Mouse (Mus musculus) CH12.LX (cell line): ENCODE measurements around the gene Ap2s1. TPM values are rescaled to one million over a fixed set of nuclear protein-coding genes. Genes with fewer than 3 reads are reported as not detected.

Experiments used
- DNase-seq: peaks from one replicate; pipeline ENCODE4 v3.0.0-alpha.2; 2013; ENCODE audit errors: extremely low read depth
- H3K27ac ChIP-seq: 2 replicates; pipeline ENCODE4 v1.5.1; 2012; ENCODE audit warnings: low read depth, mild to moderate bottlenecking, control low read depth, moderate library complexity; ENCODE audit not compliant: insufficient read depth
- H3K27me3 ChIP-seq: replicated peaks from 2 replicates; pipeline ENCODE3; 2012; ENCODE audit warnings: inconsistent platforms
- H3K36me3 ChIP-seq, 2 experiments: replicated peaks in 1 of 2; 2 replicates each; pipeline versions ENCODE3 to v1.6.1; 2012; ENCODE audit warnings: inconsistent platforms in 1 of 2, low read length in 1 of 2, mild to moderate bottlenecking in 1 of 2, mixed read lengths in 1 of 2, moderate library complexity in 1 of 2; ENCODE audit not compliant: control insufficient read depth in 1 of 2, insufficient read depth in 1 of 2
- H3K4me1 ChIP-seq, 2 experiments: 2 replicates each; pipeline ENCODE4 v1.6.1; 2012; ENCODE audit warnings: inconsistent platforms in 1 of 2, moderate library complexity in 1 of 2; ENCODE audit not compliant: insufficient read depth in 2 of 2, control insufficient read depth in 1 of 2
- H3K4me2 ChIP-seq: 2 replicates; pipeline ENCODE4 v1.6.1; 2012; ENCODE audit warnings: low read depth, mild to moderate bottlenecking, control low read depth; ENCODE audit not compliant: poor library complexity, insufficient read depth, severe bottlenecking
- H3K4me3 ChIP-seq, 3 experiments: fragments of 150-350 bp in 1 of 3; sonication (generic) in 1 of 3; replicated peaks in 1 of 3; 2 replicates each; pipeline versions ENCODE3 to v1.5.1; 2011 to 2012; ENCODE audit warnings: low read depth in 2 of 3, low read length in 2 of 3, mild to moderate bottlenecking in 2 of 3, moderate library complexity in 2 of 3, control low read depth in 1 of 3, improper control_type of control experiment in 1 of 3, inconsistent platforms in 1 of 3, mixed read lengths in 1 of 3; ENCODE audit not compliant: poor library complexity in 1 of 3
- H3K79me2 ChIP-seq: replicated peaks from 2 replicates; pipeline ENCODE4 v1.6.1; 2012; ENCODE audit warnings: mild to moderate bottlenecking, moderate library complexity; ENCODE audit not compliant: control insufficient read depth, poor library complexity, insufficient read depth, severe bottlenecking; ENCODE audit errors: extremely low read depth
- H3K9ac ChIP-seq: 2 replicates; pipeline ENCODE4 v1.6.1; 2012; ENCODE audit warnings: low read depth, mild to moderate bottlenecking, control low read depth, moderate library complexity; ENCODE audit not compliant: insufficient read depth
- H3K9me3 ChIP-seq: replicated peaks from 2 replicates; pipeline ENCODE3; 2012; ENCODE audit warnings: low read length, inconsistent platforms, mixed read lengths
- BHLHE40 ChIP-seq: IDR thresholded peaks from 2 replicates; pipeline ENCODE4 v1.6.1; 2011; ENCODE audit warnings: mild to moderate bottlenecking, low read depth, low read length, improper control_type of control experiment
- CHD1 ChIP-seq: IDR thresholded peaks from 2 replicates; pipeline ENCODE4 v1.6.1; 2012; ENCODE audit warnings: low read depth, low read length, improper control_type of control experiment, inconsistent platforms
- CTCF ChIP-seq, 2 experiments: IDR thresholded peaks in 1 of 2; conservative IDR thresholded peaks in 1 of 2; 2 replicates each; pipeline ENCODE4 v1.5.1; 2011 to 2012; ENCODE audit warnings: low read depth in 2 of 2, low read length in 2 of 2, improper control_type of control experiment in 1 of 2, inconsistent platforms in 1 of 2, mild to moderate bottlenecking in 1 of 2, moderate library complexity in 1 of 2
- ELF1 ChIP-seq: IDR thresholded peaks from 2 replicates; pipeline ENCODE4 v1.6.1; 2014; ENCODE audit warnings: low read depth, mild to moderate bottlenecking, inconsistent platforms, low read length, improper control_type of control experiment
- EP300 ChIP-seq: IDR thresholded peaks from 2 replicates; pipeline ENCODE4 v1.6.1; 2011; ENCODE audit warnings: low read length, improper control_type of control experiment
- ETS1 ChIP-seq: conservative IDR thresholded peaks from 2 replicates; pipeline ENCODE4 v1.6.1; 2012; ENCODE audit warnings: low read depth, mild to moderate bottlenecking, inconsistent platforms, low read length, improper control_type of control experiment, moderate library complexity
- HCFC1 ChIP-seq: IDR thresholded peaks from 2 replicates; pipeline ENCODE4 v1.6.1; 2012; ENCODE audit warnings: low read depth, mild to moderate bottlenecking, inconsistent platforms, low read length, improper control_type of control experiment
- IRF4 ChIP-seq: IDR thresholded peaks from 2 replicates; pipeline ENCODE4 v1.6.1; 2014; ENCODE audit warnings: low read depth, mild to moderate bottlenecking, inconsistent platforms, low read length, improper control_type of control experiment
- JUN ChIP-seq: IDR thresholded peaks from 2 replicates; pipeline ENCODE4 v1.6.1; 2011; ENCODE audit warnings: low read depth, mild to moderate bottlenecking, low read length, improper control_type of control experiment, moderate library complexity; ENCODE audit not compliant: insufficient read depth
- JUND ChIP-seq: conservative IDR thresholded peaks from 2 replicates; pipeline ENCODE4 v1.6.1; 2011; ENCODE audit warnings: low read depth, low read length, improper control_type of control experiment
- KAT2A ChIP-seq: IDR thresholded peaks from 2 replicates; pipeline ENCODE4 v1.6.1; 2012; ENCODE audit warnings: low read length, improper control_type of control experiment, inconsistent platforms; ENCODE audit not compliant: insufficient replicate concordance
- MAFK ChIP-seq: IDR thresholded peaks from 2 replicates; pipeline ENCODE4 v1.6.1; 2011; ENCODE audit warnings: low read length, improper control_type of control experiment; ENCODE audit not compliant: insufficient replicate concordance
- MAX ChIP-seq: IDR thresholded peaks from 2 replicates; pipeline ENCODE4 v1.6.1; 2011; ENCODE audit warnings: low read length, improper control_type of control experiment
- MYC ChIP-seq: IDR thresholded peaks from 2 replicates; pipeline ENCODE4 v1.6.1; 2011; ENCODE audit warnings: low read depth, mild to moderate bottlenecking, improper control_type of control experiment, low read length
- NELFE ChIP-seq: IDR thresholded peaks from 2 replicates; pipeline ENCODE4 v1.6.1; 2011; ENCODE audit warnings: low read depth, low read length, improper control_type of control experiment
- NRF1 ChIP-seq: IDR thresholded peaks from 2 replicates; pipeline ENCODE4 v1.6.1; 2014; ENCODE audit warnings: low read depth, mild to moderate bottlenecking, inconsistent platforms, low read length, improper control_type of control experiment, moderate library complexity
- PAX5 ChIP-seq: IDR thresholded peaks from 2 replicates; pipeline ENCODE4 v1.6.1; 2012; ENCODE audit warnings: low read length, inconsistent platforms, mixed read lengths
- POLR2AphosphoS2 ChIP-seq: IDR thresholded peaks from 2 replicates; pipeline ENCODE4 v1.6.1; 2011; ENCODE audit warnings: low read depth, low read length, improper control_type of control experiment
- RAD21 ChIP-seq: IDR thresholded peaks from 2 replicates; pipeline ENCODE4 v1.6.1; 2011; ENCODE audit warnings: low read depth, mild to moderate bottlenecking, low read length, improper control_type of control experiment, moderate library complexity
- SMC3 ChIP-seq: IDR thresholded peaks from 2 replicates; pipeline ENCODE4 v1.6.1; 2011; ENCODE audit warnings: low read depth, low read length, improper control_type of control experiment
- TBP ChIP-seq: conservative IDR thresholded peaks from 2 replicates; pipeline ENCODE4 v1.6.1; 2011; ENCODE audit warnings: low read depth, low read length, improper control_type of control experiment
- TCF12 ChIP-seq: IDR thresholded peaks from 2 replicates; pipeline ENCODE4 v1.6.1; 2014; ENCODE audit warnings: low read depth, mild to moderate bottlenecking, inconsistent platforms, low read length, improper control_type of control experiment
- UBTF ChIP-seq: IDR thresholded peaks from 2 replicates; pipeline ENCODE4 v1.6.1; 2012; ENCODE audit warnings: low read depth, mild to moderate bottlenecking, inconsistent platforms, low read length, improper control_type of control experiment, moderate library complexity
- USF1 ChIP-seq: IDR thresholded peaks from 2 replicates; pipeline ENCODE4 v1.6.1; 2014; ENCODE audit warnings: low read depth, mild to moderate bottlenecking, inconsistent platforms, low read length, improper control_type of control experiment
- USF2 ChIP-seq: conservative IDR thresholded peaks from 2 replicates; pipeline ENCODE4 v1.6.1; 2011; ENCODE audit warnings: low read depth, low read length, improper control_type of control experiment
- ZC3H11A ChIP-seq: IDR thresholded peaks from 2 replicates; pipeline ENCODE4 v1.6.1; 2012; ENCODE audit warnings: low read depth, mild to moderate bottlenecking, inconsistent platforms, low read length, improper control_type of control experiment
- ZKSCAN1 ChIP-seq: IDR thresholded peaks from 2 replicates; pipeline ENCODE4 v1.6.1; 2012; ENCODE audit warnings: low read depth, inconsistent platforms, low read length, improper control_type of control experiment, borderline replicate concordance
- ZMIZ1 ChIP-seq: IDR thresholded peaks from 2 replicates; pipeline ENCODE4 v1.6.1; 2012; ENCODE audit warnings: low read depth, mild to moderate bottlenecking, inconsistent platforms, low read length, improper control_type of control experiment
- ZNF384 ChIP-seq: IDR thresholded peaks from 2 replicates; pipeline ENCODE4 v1.6.1; 2012; ENCODE audit warnings: low read depth, low read length, improper control_type of control experiment, inconsistent platforms
- dilution Hi-C: fragments of 300-500 bp; cut with MboI; formaldehyde crosslinking; loops from 2 replicates; pipeline ENCODE4 v1.14.3; 2020; ENCODE audit warnings: low sequenced_read_pairs; ENCODE audit not compliant: extremely low pct_unique_long_range_greater_than_20kb, extremely low pct_ligation_motif_present
- in situ Hi-C: fragments of 300-500 bp; cut with MboI; formaldehyde crosslinking; loops from 3 replicates; pipeline ENCODE4 v1.14.3; 2019; ENCODE audit warnings: low sequenced_read_pairs, low pct_ligation_motif_present, low pct_unique_long_range_greater_than_20kb, mixed read lengths
- polyA plus RNA-seq: library from polyadenylated mRNA; unstranded; fragments of >175 nt; gene quantifications from 2 replicates; pipeline ENCODE4 v1.2.1, GENCODE M21; 2012; ENCODE audit warnings: low read depth; ENCODE audit not compliant: insufficient read length
- total RNA-seq, 2 experiments: library from RNA; depleted of rRNA; stranded (reverse); fragments of 300-350 nt in 1 of 2; fragments of >200 nt in 1 of 2; gene quantifications; 2 replicates each; pipeline ENCODE4 v1.2.3; 2012 to 2014

Ap2s1 gene
- total and polyA plus RNA-seq, 3 experiments, result 180 to 232 (median 202) TPM

GRCm38 (mm10) chr7:16745373-16745772 is 7.2 kb downstream of the Ap2s1 start:
- Histone ChIP-seq H3K9me3 (no peaks in the 10 kb centered on the region), H3K79me2 (peaks cover 4% of the 10 kb centered on the region; the same call in 1 of the 2 replicates), H3K4me3 (no peak overlapping the region), H3K27me3 (no peaks in the 10 kb centered on the region), H3K27ac (no peak overlapping the region), H3K4me2 (no peak overlapping the region), H3K4me1 (peaks cover 0 to 4% of the 10 kb centered on the region in 2 experiments; a peak in 2 of 4 replicates), H3K9ac (no peak overlapping the region), H3K36me3 (peaks cover 48 to 93% of the 10 kb centered on the region in 2 experiments)
- dilution Hi-C loops, result no loop called here
- in situ Hi-C loops, result loop anchor here (5.0 kb wide), 1 partner anchor 37 kb away; the partner anchor contains the start of gene Slc1a5
- no peak for DNase-seq
- TF ChIP-seq PAX5, result no peak
- TF ChIP-seq USF2, result no peak
- TF ChIP-seq CTCF (conservative IDR thresholded peaks at IDR 0.05 in 1 of 2, IDR thresholded peaks at IDR 0.05 in 1 of 2; ENCODE audit: low read depth in 2 of 2, low read length in 2 of 2), result no peak
- no peak for TF ChIP-seq NRF1
- TF ChIP-seq JUN, result no peak
- TF ChIP-seq JUND, result no peak
- TF ChIP-seq BHLHE40, result no peak
- no peak for TF ChIP-seq MAX
- TF ChIP-seq ELF1, result no peak
- TF ChIP-seq ETS1, result no peak
- no peak for TF ChIP-seq SMC3
- TF ChIP-seq TBP, result no peak
- TF ChIP-seq POLR2AphosphoS2, result no peak

GRCm38 (mm10) chr7:16746093-16746492 is 7.9 kb downstream of the Ap2s1 start:
- H3K9me3 ChIP-seq, result no peaks in the 10 kb centered on the region
- in situ Hi-C loops (loop anchor here (5.0 kb wide), 1 partner anchor 36 kb away; the partner anchor contains the start of gene Slc1a5), dilution Hi-C loops (no loop called here)
- no peak overlapping the region for H3K4me3 ChIP-seq
- peaks cover 48 to 89% of the 10 kb centered on the region in 2 experiments for H3K36me3 ChIP-seq
- no peak overlapping the region for H3K27ac ChIP-seq
- peak; percentile 69 for DNase-seq
- TF ChIP-seq MAFK (no peak), TCF12 (no peak), RAD21 (peak; percentile 87), TBP (no peak), NELFE (no peak), IRF4 (no peak), ZNF384 (peak; percentile 86), MAX (no peak), PAX5 (no peak), SMC3 (peak; percentile 79), ELF1 (no peak), HCFC1 (no peak), USF1 (no peak), POLR2AphosphoS2 (no peak), UBTF (no peak), MYC (no peak), CTCF (conservative IDR thresholded peaks at IDR 0.05 in 1 of 2, IDR thresholded peaks at IDR 0.05 in 1 of 2; ENCODE audit: low read depth in 2 of 2, low read length in 2 of 2) (peak; percentile 87 to 89), ZKSCAN1 (no peak), ZMIZ1 (no peak), KAT2A (no peak), ZC3H11A (no peak), CHD1 (no peak), JUN (no peak), EP300 (no peak), NRF1 (no peak)
- no peaks in the 10 kb centered on the region; the same call in 1 of the 2 replicates for H3K79me2 ChIP-seq
- H3K27me3 ChIP-seq, result no peaks in the 10 kb centered on the region
- no peak overlapping the region for H3K9ac ChIP-seq
- no peak overlapping the region for H3K4me2 ChIP-seq
- H3K4me1 ChIP-seq, result no peaks in the 10 kb centered on the region
